Mouse (Mus musculus): ENCODE measurements around the gene Fyttd1. TPM values are rescaled to one million over a fixed set of nuclear protein-coding genes. Genes with fewer than 3 reads are reported as not detected.
"Not testable (repeated sequence)": the region's sequence is repeated elsewhere in the genome, so short reads cannot be mapped to it uniquely, and the experiment has no call there.

Gene Fyttd1
- total RNA-seq, 2 experiments from 2014 or later, result 24.1 to 26.1 TPM

- ATAC-seq (ENCODE audit: poor library complexity, severe bottlenecking), result not testable (repeated sequence)
These were observed 62.4 kb downstream of the Fyttd1 start for GRCm38 (mm10) chr16:32939716-32940115.

GRCm38 (mm10) chr16:32941226-32941625, 63.9 kb downstream of the Fyttd1 start:
- not testable (repeated sequence) for ATAC-seq (ENCODE audit: poor library complexity, severe bottlenecking)

- ATAC-seq (ENCODE audit: poor library complexity, severe bottlenecking), result no peak
These were observed 65.4 kb downstream of the Fyttd1 start for GRCm38 (mm10) chr16:32942694-32943093.

GRCm38 (mm10) chr16:32945379-32945778, 68.1 kb downstream of the Fyttd1 start:
- no peak for ATAC-seq (ENCODE audit: poor library complexity, severe bottlenecking)

- no peak for ATAC-seq (ENCODE audit: poor library complexity, severe bottlenecking)
These were observed 70.7 kb downstream of the Fyttd1 start for GRCm38 (mm10) chr16:32948016-32948415.

GRCm38 (mm10) chr16:32948656-32949055, 71.4 kb downstream of the Fyttd1 start:
- ATAC-seq (ENCODE audit: poor library complexity, severe bottlenecking), result no peak

- ATAC-seq (ENCODE audit: poor library complexity, severe bottlenecking), result no peak
These were observed 72.0 kb downstream of the Fyttd1 start for GRCm38 (mm10) chr16:32949281-32949680.

GRCm38 (mm10) chr16:32951074-32951473, 73.8 kb downstream of the Fyttd1 start:
- ATAC-seq (ENCODE audit: poor library complexity, severe bottlenecking), result no peak

- ATAC-seq (ENCODE audit: poor library complexity, severe bottlenecking), result no peak
These were observed 76.5 kb downstream of the Fyttd1 start for GRCm38 (mm10) chr16:32953806-32954205.

- ATAC-seq (ENCODE audit: poor library complexity, severe bottlenecking), result no peak
These were observed 77.0 kb downstream of the Fyttd1 start for GRCm38 (mm10) chr16:32954304-32954703.

- ATAC-seq (ENCODE audit: poor library complexity, severe bottlenecking), result no peak
These were observed 79.6 kb downstream of the Fyttd1 start for GRCm38 (mm10) chr16:32956889-32957288.

Other genes with a start within 250 kb of the Fyttd1 start
- 5.5 and 12.0 TPM in 2 replicates for gene Tnk2, start 233.6 kb upstream of the Fyttd1 start, total RNA-seq (2015)
- gene Tnk2, start 233.6 kb upstream of the Fyttd1 start, total RNA-seq (2017), result 6.4 and 8.6 TPM in 2 replicates
- not detected in 2 replicates for gene Muc4, start 141.6 kb upstream of the Fyttd1 start, total RNA-seq (2015)
- gene Muc4, start 141.6 kb upstream of the Fyttd1 start, total RNA-seq (2017), result not detected in 2 replicates
- gene Muc20, start 80.1 kb upstream of the Fyttd1 start, total RNA-seq (2015), result 0.87 and 2.0 TPM in 2 replicates
- 0.29 TPM in 1 of 2 replicates, not detected in the other for gene Muc20, start 80.1 kb upstream of the Fyttd1 start, total RNA-seq (2017)
- gene Smbd1, start 67.0 kb upstream of the Fyttd1 start, total RNA-seq (2015), result not detected in 2 replicates
- not detected in 2 replicates for gene Smbd1, start 67.0 kb upstream of the Fyttd1 start, total RNA-seq (2017)
- gene Rubcn, start 266 bp downstream of the Fyttd1 start, total RNA-seq (2015), result 12.4 and 18.8 TPM in 2 replicates
- 22.8 and 22.9 TPM in 2 replicates for gene Rubcn, start 266 bp downstream of the Fyttd1 start, total RNA-seq (2017)
- gene Lrch3, start 36.6 kb downstream of the Fyttd1 start, total RNA-seq (2015), result 24.5 and 34.7 TPM in 2 replicates
- 23.9 and 35.6 TPM in 2 replicates for gene Lrch3, start 36.6 kb downstream of the Fyttd1 start, total RNA-seq (2017)
- 0.14 TPM in 1 of 2 replicates, not detected in the other for gene Iqcg, start 178.7 kb downstream of the Fyttd1 start, total RNA-seq (2015)
- 0.15 and 0.53 TPM in 2 replicates for gene Iqcg, start 178.7 kb downstream of the Fyttd1 start, total RNA-seq (2017)
- gene Rpl35a, start 179.0 kb downstream of the Fyttd1 start, total RNA-seq (2015), result 1,940 and 2,009 TPM in 2 replicates
- 1,458 and 1,666 TPM in 2 replicates for gene Rpl35a, start 179.0 kb downstream of the Fyttd1 start, total RNA-seq (2017)
- gene Lmln, start 185.0 kb downstream of the Fyttd1 start, total RNA-seq (2015), result 1.4 and 1.6 TPM in 2 replicates
- 2.2 and 2.6 TPM in 2 replicates for gene Lmln, start 185.0 kb downstream of the Fyttd1 start, total RNA-seq (2017)